Mouse (Mus musculus): ENCODE measurements around the gene Cpt1b. TPM values are rescaled to one million over a fixed set of nuclear protein-coding genes. Genes with fewer than 3 reads are reported as not detected.
A peak's percentile ranks its signal among the peaks of the same experiment; 100 is the strongest.

Cpt1b gene
- total and polyA plus RNA-seq, 2 experiments from 2014 or later = 2.2 to 2.4 TPM

DNA sequence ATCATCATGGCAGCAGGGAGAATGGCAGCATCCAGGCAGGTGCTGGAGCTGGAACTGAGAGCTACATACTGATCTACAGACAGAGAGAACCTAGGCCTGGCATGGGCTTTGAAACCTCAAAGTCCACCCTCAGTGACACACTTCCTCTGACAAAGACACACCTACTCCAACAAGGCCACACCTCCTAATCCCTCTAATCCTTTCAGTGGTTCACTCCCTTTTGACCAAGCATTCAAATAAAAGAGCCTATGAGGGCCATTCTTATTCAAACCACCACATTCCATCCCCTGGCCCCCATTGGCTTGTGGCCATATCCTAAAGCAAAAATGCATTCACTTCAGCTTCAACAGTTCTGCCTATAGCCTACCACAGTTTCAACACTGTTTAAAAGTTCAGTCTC lies 19.0 kb downstream of the Cpt1b start:
- no peaks in the 10 kb centered on the region for H3K27me3 ChIP-seq (ENCODE audit: insufficient read depth, low read length)
- H3K4me2 ChIP-seq (ENCODE audit: low read depth, low read length, poor library complexity, severe bottlenecking) = no peak overlapping the region
- H3K36me3 ChIP-seq (ENCODE audit: insufficient read depth, low read length) = no peaks in the 10 kb centered on the region
- no peak overlapping the region for H3K27ac ChIP-seq (ENCODE audit: low read depth, low read length)
- no peaks in the 10 kb centered on the region for H3K9me3 ChIP-seq (ENCODE audit: low read length)
- no peak overlapping the region for H3K9ac ChIP-seq (replicated peaks; ENCODE audit: low read length, poor library complexity, severe bottlenecking)
- DNase-seq (ENCODE audit: low spot score) (no peak), ATAC-seq (ENCODE audit: low FRiP score) (no peak)
- no peak for TF ChIP-seq CTCF (IDR thresholded peaks at IDR 0.05)
- H3K4me1 ChIP-seq (ENCODE audit: insufficient read depth, low read length) = no peaks in the 10 kb centered on the region
- no peak overlapping the region for H3K4me3 ChIP-seq (ENCODE audit: low read depth, low read length)

DNA sequence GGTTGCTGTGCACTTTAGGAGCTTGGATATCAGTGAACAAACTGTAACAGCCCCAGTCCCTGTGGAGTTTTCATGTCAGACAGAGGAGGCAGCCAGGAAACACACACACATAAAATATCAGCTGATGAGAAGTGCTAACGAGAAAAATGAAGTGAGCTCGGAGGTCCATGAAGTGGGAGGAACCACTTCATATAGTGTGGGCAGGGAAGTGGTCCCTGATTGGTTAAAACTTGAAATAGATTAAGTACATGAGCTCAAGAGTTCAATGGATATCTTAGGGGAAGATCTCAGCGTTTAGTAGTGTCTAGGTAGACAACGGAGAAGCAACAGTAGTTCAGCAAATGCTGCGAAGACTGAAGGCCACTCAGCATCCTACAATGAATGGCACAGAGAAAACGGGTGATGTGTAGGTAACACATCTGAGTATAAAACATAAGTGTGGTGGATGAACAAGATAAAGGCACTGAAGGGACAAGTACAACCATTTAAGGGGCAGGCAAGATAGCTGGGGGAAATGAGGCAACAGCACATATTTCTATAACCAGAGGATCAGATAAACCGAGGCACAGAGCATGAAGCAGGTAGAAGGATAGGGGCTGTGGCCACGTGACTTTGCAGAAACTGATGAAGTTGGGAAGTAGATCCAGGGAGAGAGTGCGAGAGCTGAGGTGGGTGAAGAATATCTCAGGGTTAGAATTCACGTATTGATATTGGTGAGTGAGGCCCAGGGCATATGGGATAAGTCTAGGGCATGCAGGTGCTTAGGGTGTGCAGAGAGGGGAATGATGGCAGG lies 20.6 kb downstream of the Cpt1b start:
- Histone ChIP-seq H3K27ac (ENCODE audit: low read depth, low read length) (no peak overlapping the region), H3K4me1 (ENCODE audit: insufficient read depth, low read length) (no peaks in the 10 kb centered on the region), H3K36me3 (ENCODE audit: insufficient read depth, low read length) (no peaks in the 10 kb centered on the region), H3K4me2 (ENCODE audit: low read depth, low read length, poor library complexity, severe bottlenecking) (no peak overlapping the region), H3K4me3 (ENCODE audit: low read depth, low read length) (no peak overlapping the region), H3K9ac (replicated peaks; ENCODE audit: low read length, poor library complexity, severe bottlenecking) (no peak overlapping the region), H3K9me3 (ENCODE audit: low read length) (no peaks in the 10 kb centered on the region), H3K27me3 (ENCODE audit: insufficient read depth, low read length) (no peaks in the 10 kb centered on the region)
- WGBS = 90% methylated on average over 10 of the region's 10 CpGs
- no peak for DNase-seq (ENCODE audit: low spot score)
- no peak for TF ChIP-seq CTCF (IDR thresholded peaks at IDR 0.05)
- ATAC-seq (ENCODE audit: low FRiP score) = no peak

DNA sequence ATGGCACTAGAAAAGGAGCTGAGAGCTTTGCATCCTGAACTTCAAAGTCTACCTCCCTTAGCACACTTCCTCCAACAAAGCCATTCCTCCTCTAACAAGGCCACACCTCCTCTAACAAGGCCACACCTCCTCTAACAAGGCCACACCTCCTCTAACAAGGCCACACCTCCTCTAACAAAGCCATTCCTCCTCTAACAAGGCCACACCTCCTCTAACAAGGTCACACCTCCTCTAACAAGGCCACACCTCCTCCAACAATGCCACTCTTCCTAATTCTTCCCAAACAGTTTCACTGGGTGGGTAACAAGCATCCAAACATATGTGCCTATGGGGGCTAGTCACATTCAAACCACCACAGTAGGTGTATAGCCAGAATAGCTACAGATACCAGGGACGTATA lies 23.2 kb downstream of the Cpt1b start:
- Histone ChIP-seq H3K9ac (replicated peaks; ENCODE audit: low read length, poor library complexity, severe bottlenecking) (no peak overlapping the region), H3K4me2 (ENCODE audit: low read depth, low read length, poor library complexity, severe bottlenecking) (no peak overlapping the region), H3K4me3 (ENCODE audit: low read depth, low read length) (no peak overlapping the region), H3K4me1 (ENCODE audit: insufficient read depth, low read length) (no peaks in the 10 kb centered on the region), H3K9me3 (ENCODE audit: low read length) (no peaks in the 10 kb centered on the region), H3K36me3 (ENCODE audit: insufficient read depth, low read length) (no peaks in the 10 kb centered on the region), H3K27me3 (ENCODE audit: insufficient read depth, low read length) (no peaks in the 10 kb centered on the region), H3K27ac (ENCODE audit: low read depth, low read length) (no peak overlapping the region)
- TF ChIP-seq CTCF (IDR thresholded peaks at IDR 0.05) = no peak
- DNase-seq (ENCODE audit: low spot score) (no peak), ATAC-seq (ENCODE audit: low FRiP score) (no peak)
- WGBS = 84% methylated on average over 1 of the region's 1 CpGs

DNA sequence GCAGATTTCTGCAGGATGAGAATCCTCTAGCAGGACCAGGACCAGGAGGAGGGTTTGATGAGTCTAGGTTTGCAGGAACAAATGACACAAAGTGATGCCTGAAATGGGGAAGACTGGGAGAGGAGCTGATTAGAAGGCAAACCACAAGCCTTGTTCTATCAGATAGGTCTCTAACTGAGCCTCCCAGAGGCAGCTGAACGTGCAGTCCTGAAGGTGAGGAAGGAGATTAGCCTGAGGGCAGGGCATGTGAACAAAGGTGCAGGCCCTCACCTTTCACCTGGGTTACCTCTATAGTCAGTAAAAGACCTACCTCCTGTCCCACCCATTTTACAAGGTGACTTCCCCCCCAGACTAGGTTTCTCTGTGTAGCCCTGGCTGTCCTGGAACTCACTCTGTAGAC lies 25.9 kb downstream of the Cpt1b start:
- WGBS = 60% methylated on average over 1 of the region's 1 CpGs
- Histone ChIP-seq H3K9ac (replicated peaks; ENCODE audit: low read length, poor library complexity, severe bottlenecking) (no peak overlapping the region), H3K27me3 (ENCODE audit: insufficient read depth, low read length) (no peaks in the 10 kb centered on the region), H3K4me2 (ENCODE audit: low read depth, low read length, poor library complexity, severe bottlenecking) (no peak overlapping the region), H3K27ac (ENCODE audit: low read depth, low read length) (no peak overlapping the region), H3K36me3 (ENCODE audit: insufficient read depth, low read length) (no peaks in the 10 kb centered on the region), H3K4me3 (ENCODE audit: low read depth, low read length) (no peak overlapping the region), H3K9me3 (ENCODE audit: low read length) (no peaks in the 10 kb centered on the region), H3K4me1 (ENCODE audit: insufficient read depth, low read length) (no peaks in the 10 kb centered on the region)
- ATAC-seq (ENCODE audit: low FRiP score) = no peak
- DNase-seq (ENCODE audit: low spot score) = no peak
- no peak for TF ChIP-seq CTCF (IDR thresholded peaks at IDR 0.05)

DNA sequence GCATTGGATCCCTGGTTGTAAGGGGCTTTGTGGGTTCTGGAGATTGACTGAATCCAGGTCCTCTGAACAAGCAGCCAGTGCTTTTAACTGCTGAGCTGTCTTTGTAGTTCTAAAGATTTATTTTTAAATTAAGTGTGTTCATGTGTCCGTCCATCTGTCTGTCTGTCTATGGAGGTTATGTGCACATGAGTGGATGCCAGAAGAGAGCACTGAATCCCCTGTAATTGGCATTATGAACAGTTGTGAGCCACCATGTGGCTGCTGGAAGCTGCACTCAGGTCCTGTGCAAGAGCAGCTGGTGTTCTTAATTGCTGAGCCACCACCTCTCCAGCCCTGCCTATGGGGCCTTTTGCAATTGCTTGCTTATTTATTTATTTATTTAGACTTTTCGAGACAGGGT lies 27.5 kb downstream of the Cpt1b start:
- DNase-seq (ENCODE audit: low spot score) = peak; percentile 49
- 80% methylated on average over 2 of the region's 2 CpGs for WGBS
- Histone ChIP-seq H3K9ac (replicated peaks; ENCODE audit: low read length, poor library complexity, severe bottlenecking) (no peak overlapping the region), H3K36me3 (ENCODE audit: insufficient read depth, low read length) (no peaks in the 10 kb centered on the region), H3K4me3 (ENCODE audit: low read depth, low read length) (no peak overlapping the region), H3K9me3 (ENCODE audit: low read length) (no peaks in the 10 kb centered on the region), H3K27ac (ENCODE audit: low read depth, low read length) (no peak overlapping the region), H3K27me3 (ENCODE audit: insufficient read depth, low read length) (no peaks in the 10 kb centered on the region), H3K4me1 (ENCODE audit: insufficient read depth, low read length) (no peaks in the 10 kb centered on the region), H3K4me2 (ENCODE audit: low read depth, low read length, poor library complexity, severe bottlenecking) (no peak overlapping the region)
- ATAC-seq (ENCODE audit: low FRiP score) = no peak
- TF ChIP-seq CTCF (IDR thresholded peaks at IDR 0.05) = no peak

DNA sequence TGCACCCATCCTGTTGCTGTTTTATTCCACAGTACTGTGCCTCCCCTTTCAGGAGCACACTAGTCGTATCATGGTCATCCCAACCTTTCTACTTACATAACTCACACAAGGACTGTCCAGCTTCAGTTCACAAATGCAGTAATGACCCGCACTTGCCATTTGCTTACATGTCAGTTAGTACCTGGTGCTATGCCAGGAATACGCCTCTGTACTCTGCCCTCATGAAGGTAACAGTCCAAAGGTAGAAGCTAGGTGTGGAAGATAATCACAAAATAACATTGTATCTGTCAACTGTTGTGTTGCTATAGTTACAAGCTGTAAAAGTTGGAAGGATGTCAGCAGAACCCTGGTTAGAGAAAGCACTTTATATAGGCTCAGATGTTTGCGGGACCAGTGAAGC lies 28.8 kb downstream of the Cpt1b start:
- no peaks in the 10 kb centered on the region for H3K27me3 ChIP-seq (ENCODE audit: insufficient read depth, low read length)
- TF ChIP-seq CTCF (IDR thresholded peaks at IDR 0.05) = no peak
- no peaks in the 10 kb centered on the region for H3K4me1 ChIP-seq (ENCODE audit: insufficient read depth, low read length)
- ATAC-seq (ENCODE audit: low FRiP score) (no peak), DNase-seq (ENCODE audit: low spot score) (no peak)
- H3K36me3 ChIP-seq (ENCODE audit: insufficient read depth, low read length) = no peaks in the 10 kb centered on the region
- WGBS = 87% methylated on average over 4 of the region's 4 CpGs
- H3K4me3 ChIP-seq (ENCODE audit: low read depth, low read length) = no peak overlapping the region
- H3K9me3 ChIP-seq (ENCODE audit: low read length) = no peaks in the 10 kb centered on the region
- H3K4me2 ChIP-seq (ENCODE audit: low read depth, low read length, poor library complexity, severe bottlenecking) = no peak overlapping the region
- no peak overlapping the region for H3K9ac ChIP-seq (replicated peaks; ENCODE audit: low read length, poor library complexity, severe bottlenecking)
- H3K27ac ChIP-seq (ENCODE audit: low read depth, low read length) = no peak overlapping the region
